Mouse (Mus musculus) small intestine, adult 2 months (tissue): ENCODE measurements around the gene Tas2r120. TPM values are rescaled to one million over a fixed set of nuclear protein-coding genes. Genes with fewer than 3 reads are reported as not detected.
"Not testable (repeated sequence)": the region's sequence is repeated elsewhere in the genome, so short reads cannot be mapped to it uniquely, and the experiment has no call there.

Experiments used
- H3K27ac ChIP-seq: fragments of 200-500 bp; 2 replicates; pipeline ENCODE4 v1.5.1; 2012; ENCODE audit warnings: low read depth, low read length, control low read depth, inconsistent platforms; ENCODE audit not compliant: insufficient read depth
- H3K27me3 ChIP-seq: fragments of 200-500 bp; 2 replicates; pipeline ENCODE4 v1.6.1; 2012; ENCODE audit warnings: mild to moderate bottlenecking, moderate library complexity, low read length, inconsistent platforms; ENCODE audit not compliant: control insufficient read depth, insufficient read depth
- H3K36me3 ChIP-seq: fragments of 200-500 bp; 2 replicates; pipeline ENCODE4 v1.6.1; 2012; ENCODE audit warnings: mild to moderate bottlenecking, low read length, control low read depth, inconsistent platforms; ENCODE audit not compliant: control insufficient read depth, insufficient read depth
- H3K4me1 ChIP-seq: fragments of 200-500 bp; 2 replicates; pipeline ENCODE4 v1.6.1; 2012; ENCODE audit warnings: low read length, inconsistent platforms, mixed read lengths; ENCODE audit not compliant: control insufficient read depth, insufficient read depth, insufficient read length
- H3K4me3 ChIP-seq: fragments of 200-500 bp; 2 replicates; pipeline ENCODE4 v1.5.1; 2012; ENCODE audit warnings: low read depth, mild to moderate bottlenecking, control low read depth, inconsistent platforms, low read length, moderate library complexity
- CTCF ChIP-seq: fragments of 200-500 bp; IDR thresholded peaks from 2 replicates; pipeline ENCODE4 v1.5.1; 2012; ENCODE audit warnings: low read depth, mild to moderate bottlenecking, control low read depth, inconsistent platforms, low read length, moderate library complexity, mixed read lengths; ENCODE audit not compliant: insufficient replicate concordance, insufficient read length; ENCODE audit errors: extremely low read depth
- POLR2A ChIP-seq: fragments of 200-500 bp; IDR thresholded peaks from 2 replicates; pipeline ENCODE4 v1.6.1; 2012; ENCODE audit warnings: low read depth, mild to moderate bottlenecking, control low read depth, inconsistent platforms, low read length, moderate library complexity
- WGBS: fragments of 180-500 bp; shearing (Covaris S2); methylation state at CpG from one replicate; pipeline ENCODE4 v1.1.7; 2018; 5-methylcytosine and 5-hydroxymethylcytosine counted together
- polyA plus RNA-seq: library from polyadenylated mRNA; depleted of rRNA; stranded (reverse); fragments of >200 nt; gene quantifications from 2 replicates; pipeline ENCODE4 v1.2.3, GENCODE M21; 2012; rRNA removed

Gene Tas2r120
- polyA plus RNA-seq = not detected in 2 replicates

DNA sequence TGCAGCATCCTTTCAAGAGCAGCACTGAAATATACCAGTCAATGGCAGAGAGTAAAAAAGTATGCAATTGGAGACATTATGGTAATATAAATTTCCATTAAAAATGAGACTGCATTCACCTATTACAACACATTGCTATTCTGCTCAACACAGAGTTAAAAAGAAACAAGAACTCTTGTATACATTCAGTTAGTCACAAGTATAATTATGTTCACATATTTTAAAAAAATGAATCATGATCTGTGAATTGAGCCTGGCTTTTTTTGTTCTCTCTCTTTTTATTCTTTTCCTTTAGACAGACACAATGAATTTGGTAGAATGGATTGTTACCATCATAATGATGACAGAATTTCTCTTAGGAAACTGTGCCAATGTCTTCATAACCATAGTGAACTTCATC lies at the start of gene Tas2r120:
Gene Tas2r120 (plus strand): TSS at position 301 of the 400 bp plus-strand sequence.
- no peak for TF ChIP-seq POLR2A
- TF ChIP-seq CTCF = no peak
- Histone ChIP-seq H3K36me3 (no peaks in the 10 kb centered on the region), H3K4me1 (no peaks in the 10 kb centered on the region), H3K27ac (no peak within 1 kb of the TSS), H3K4me3 (no peak within 1 kb of the TSS), H3K27me3 (no peaks in the 10 kb centered on the region)

DNA sequence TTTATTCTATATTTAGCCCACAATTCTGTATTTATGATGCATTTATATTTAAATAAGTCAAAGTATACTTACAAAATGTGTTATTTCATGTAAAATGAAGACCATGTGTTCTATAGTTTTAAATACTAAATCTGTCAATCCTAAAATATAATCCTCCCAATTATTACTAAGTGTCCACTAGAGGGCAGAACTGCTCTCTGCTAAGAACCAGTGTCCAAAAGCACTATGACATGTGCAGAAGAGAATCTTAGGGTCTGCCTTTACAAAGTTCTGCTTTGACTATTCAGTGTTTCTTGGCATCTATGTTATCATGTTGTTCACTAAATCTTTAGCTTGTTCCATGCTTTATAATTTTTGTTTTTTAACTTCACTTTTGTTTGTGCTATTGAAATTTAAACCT lies 7.4 kb upstream of the Tas2r120 start:
- H3K4me3 ChIP-seq = no peak overlapping the region
- H3K36me3 ChIP-seq = no peaks in the 10 kb centered on the region
- H3K27me3 ChIP-seq = no peaks in the 10 kb centered on the region
- no peaks in the 10 kb centered on the region for H3K4me1 ChIP-seq
- H3K27ac ChIP-seq = no peak overlapping the region
- TF ChIP-seq POLR2A (no peak), CTCF (no peak)

DNA sequence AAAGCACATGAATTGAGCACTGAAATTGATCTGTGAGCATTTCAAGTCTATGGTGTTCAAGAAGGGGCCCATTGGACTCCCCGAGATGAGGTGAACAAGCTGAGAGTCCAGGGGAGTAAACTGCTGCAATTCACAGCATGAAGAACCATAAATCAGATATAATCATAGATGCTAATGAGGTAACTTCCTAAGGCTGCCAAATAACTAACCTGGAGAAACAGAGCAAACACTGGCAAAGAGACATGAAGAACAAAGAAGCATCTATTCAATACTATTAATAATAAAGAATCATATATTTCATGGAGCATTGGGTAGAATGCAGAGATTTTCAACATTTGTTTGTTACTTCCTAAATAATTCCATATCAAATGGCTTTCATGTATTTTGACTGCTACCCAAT lies 5.3 kb upstream of the Tas2r120 start, which contains the start of gene A630073D07Rik:
Gene A630073D07Rik (minus strand): TSS at position 101 of the 400 bp plus-strand sequence.
- Histone ChIP-seq H3K36me3 (no peaks in the 10 kb centered on the region), H3K4me3 (no peak within 1 kb of the TSS), H3K27ac (no peak within 1 kb of the TSS), H3K4me1 (no peaks in the 10 kb centered on the region), H3K27me3 (no peaks in the 10 kb centered on the region)
- 76% methylated on average over 1 of the region's 1 CpGs for WGBS
- TF ChIP-seq CTCF (no peak), POLR2A (no peak)

DNA sequence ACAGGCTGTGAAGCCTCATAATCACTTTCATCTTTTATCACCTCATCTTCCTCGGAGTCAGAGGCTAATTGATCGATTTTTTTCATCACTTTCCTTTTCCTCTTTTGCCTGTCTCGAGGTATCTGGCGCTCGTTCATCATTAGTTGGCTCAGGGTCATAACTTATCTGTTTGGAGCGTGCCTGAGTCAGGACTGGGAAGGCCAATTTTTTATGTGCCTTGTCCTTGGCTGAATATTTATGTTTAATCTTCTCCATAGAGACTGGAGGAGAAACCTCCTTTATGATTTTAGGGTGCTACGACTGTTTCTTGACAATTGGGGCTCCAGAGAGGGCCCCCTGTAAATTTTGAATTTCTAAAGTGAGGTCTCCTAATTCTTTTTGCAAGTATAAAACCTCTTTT lies 34.8 kb downstream of the Tas2r120 start:
- H3K27me3 ChIP-seq, H3K4me1 ChIP-seq, H3K36me3 ChIP-seq, H3K4me3 ChIP-seq, H3K27ac ChIP-seq: not testable (repeated sequence)
- WGBS = 74% methylated on average over 7 of the region's 7 CpGs

DNA sequence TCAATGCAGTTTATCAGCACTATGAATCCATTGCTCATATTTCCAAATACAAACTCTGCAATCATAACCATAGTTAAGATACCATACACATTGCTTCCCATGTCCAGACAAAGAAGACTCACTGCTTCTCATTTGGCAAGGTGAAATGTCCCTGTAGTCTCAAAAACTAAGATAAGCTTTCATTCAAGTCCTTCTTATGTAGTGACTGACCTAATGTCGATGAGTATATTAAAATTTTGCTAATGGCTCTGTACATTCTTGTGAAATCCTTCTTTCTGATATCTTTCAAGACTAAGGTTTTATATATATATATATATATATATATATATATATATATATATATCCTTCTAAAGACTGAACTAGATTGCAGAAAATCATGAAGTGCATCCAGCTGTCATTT lies 44.2 kb downstream of the Tas2r120 start, which contains the start of gene Tas2r121:
Gene Tas2r121 (minus strand): TSS at position 101 of the 400 bp plus-strand sequence.
- H3K4me1 ChIP-seq = no peaks in the 10 kb centered on the region
- TF ChIP-seq POLR2A (no peak), CTCF (no peak)
- whole genome bisulfite sequencing = 76% methylated on average over 1 of the region's 1 CpGs

More for the DNA sequence above, 44.2 kb downstream of the Tas2r120 start, which contains the start of gene Tas2r121:
- Histone ChIP-seq H3K36me3 (no peaks in the 10 kb centered on the region), H3K27me3 (no peaks in the 10 kb centered on the region), H3K27ac (no peak within 1 kb of the TSS), H3K4me3 (no peak within 1 kb of the TSS)

Other genes with a start within 250 kb of the Tas2r120 start
- not detected in 2 replicates for gene Prh1, start 87.1 kb upstream of the Tas2r120 start, polyA plus RNA-seq
- gene Prp2, start 61.0 kb upstream of the Tas2r120 start, polyA plus RNA-seq = not detected in 2 replicates
- not detected in 2 replicates for gene A630073D07Rik, start 5.4 kb upstream of the Tas2r120 start, polyA plus RNA-seq
- gene Tas2r121, start 44.1 kb downstream of the Tas2r120 start, polyA plus RNA-seq = not detected in 2 replicates
- not detected in 2 replicates for gene Tas2r122, start 55.0 kb downstream of the Tas2r120 start, polyA plus RNA-seq
- not detected in 2 replicates for gene Tas2r115, start 81.1 kb downstream of the Tas2r120 start, polyA plus RNA-seq
- not detected in 2 replicates for gene Tas2r124, start 97.8 kb downstream of the Tas2r120 start, polyA plus RNA-seq
- gene Tas2r102, start 105.2 kb downstream of the Tas2r120 start, polyA plus RNA-seq = not detected in 2 replicates
- not detected in 2 replicates for gene Tas2r136, start 121.2 kb downstream of the Tas2r120 start, polyA plus RNA-seq
- gene Tas2r117, start 145.9 kb downstream of the Tas2r120 start, polyA plus RNA-seq = not detected in 2 replicates
- gene Tas2r123, start 190.2 kb downstream of the Tas2r120 start, polyA plus RNA-seq = not detected in 2 replicates
- gene Tas2r116, start 198.5 kb downstream of the Tas2r120 start, polyA plus RNA-seq = not detected in 2 replicates
- gene Tas2r110, start 211.1 kb downstream of the Tas2r120 start, polyA plus RNA-seq = not detected in 2 replicates
- gene Tas2r113, start 236.1 kb downstream of the Tas2r120 start, polyA plus RNA-seq = not detected in 2 replicates